Mouse (Mus musculus) heart, adult 11 months (tissue): ENCODE data around the gene Gm21317.
"Not testable (repeated sequence)": the region's sequence is repeated elsewhere in the genome, so short reads cannot be mapped to it uniquely, and the experiment has no call there.

ENCODE experiments used
- DNase-seq: peaks from one replicate; pipeline ENCODE4 v3.0.0; 2022

Gm21317 gene

GRCm38 (mm10) chrY:82224927-82225326 is at the start of gene Gm21317:
Gene Gm21317 (plus strand): TSS chrY:82225227.
- not testable (repeated sequence) for DNase-seq
